Mouse (Mus musculus) spleen, adult 2 months (tissue): Measurements from ENCODE around the gene Endou.
A peak's percentile ranks its signal among the peaks of the same experiment; 100 is the strongest.

Experiments used
- CTCF ChIP-seq: fragments of 200-500 bp; IDR thresholded peaks from 2 replicates; pipeline ENCODE4 v1.5.1; 2011; ENCODE audit warnings: mild to moderate bottlenecking, inconsistent platforms; ENCODE audit not compliant: insufficient read depth, insufficient read length, insufficient replicate concordance; ENCODE audit errors: extremely low read depth
- POLR2A ChIP-seq: fragments of 200-500 bp; IDR thresholded peaks from 2 replicates; pipeline ENCODE4 v1.6.1; 2011; ENCODE audit warnings: low read depth, low read length, inconsistent platforms

DNA sequence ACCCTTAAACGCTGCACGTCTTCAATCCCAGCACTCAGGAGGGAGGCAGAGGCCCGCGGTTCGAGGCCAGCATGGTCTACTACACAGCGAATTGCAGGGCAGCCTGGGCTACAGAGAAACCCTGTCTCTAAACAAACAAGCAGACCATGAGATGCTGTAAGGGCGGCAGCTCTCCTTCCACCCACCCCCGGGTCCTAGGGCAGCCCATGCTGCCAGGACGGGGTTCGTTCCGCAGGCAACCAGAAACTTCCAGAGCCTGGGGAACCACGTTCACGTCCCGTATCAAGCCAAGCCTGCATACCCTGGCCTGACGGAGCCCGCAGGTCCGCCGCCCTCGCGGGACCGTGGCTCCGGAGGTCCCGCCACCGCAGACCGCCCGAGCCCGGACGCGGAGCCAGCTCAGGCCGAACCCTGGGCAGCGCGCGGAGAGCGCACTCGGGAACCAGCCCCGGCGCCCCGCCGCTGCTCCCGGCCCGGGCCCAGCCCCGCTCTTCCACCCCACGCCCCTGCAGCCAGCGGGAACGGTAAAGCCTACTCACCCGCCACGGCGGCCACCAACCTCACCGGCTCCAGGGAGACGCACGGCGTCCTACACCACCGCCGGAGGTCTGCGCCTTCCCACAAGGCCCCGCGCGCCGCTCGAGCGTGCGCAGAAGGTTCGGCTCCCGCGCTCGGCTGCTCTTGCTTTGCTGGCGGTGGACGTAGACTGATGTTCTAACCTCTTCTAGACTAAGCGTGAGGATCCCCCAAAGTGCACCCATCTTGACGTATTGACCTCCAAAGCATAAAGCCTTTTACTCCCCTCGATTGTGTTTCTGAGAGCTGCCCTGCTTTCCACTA, 25.7 kb downstream of the Endou start, which contains the start of gene Rpap3:
- TF ChIP-seq POLR2A (peak; percentile 30), CTCF (no peak)
